Mouse (Mus musculus): ENCODE results near the gene Yy1. TPM values are rescaled to one million over a fixed set of nuclear protein-coding genes. Genes with fewer than 3 reads are reported as not detected.

The Yy1 gene
- polyA plus RNA-seq, 2 experiments, result 7.9 to 11.8 TPM

- Histone ChIP-seq H3K36me3 (replicated peaks; ENCODE audit: control insufficient read depth, insufficient read depth, low read depth) (no peaks in the 10 kb centered on the region), H3K4me3 (ENCODE audit: insufficient read depth in 1 of 2, low read depth in 2 of 2, low read length in 2 of 2) (no peak overlapping the region), H3K9ac (replicated peaks) (no peak overlapping the region), H3K4me1 (replicated peaks; ENCODE audit: control insufficient read depth in 2 of 2, insufficient read depth in 2 of 2, low read length in 1 of 2) (peaks cover 15 to 22% of the 10 kb centered on the region in 2 experiments), H3K27me3 (ENCODE audit: control insufficient read depth, insufficient read depth, low read length) (no peaks in the 10 kb centered on the region), H3K9me3 (ENCODE audit: control insufficient read depth, low read length) (no peaks in the 10 kb centered on the region), H3K4me2 (ENCODE audit: low read depth) (no peak overlapping the region), H3K27ac (no peak overlapping the region)
- DNase-seq (ENCODE audit: low read depth in 3 of 3, low spot score in 3 of 3), result no peak
- no peak for ATAC-seq (ENCODE audit: insufficient read depth)
- no peak for TF ChIP-seq EP300 (IDR thresholded peaks at IDR 0.05; ENCODE audit: low read depth)
- no peak for TF ChIP-seq CTCF (IDR thresholded peaks at IDR 0.05; ENCODE audit: low read depth)
- 83% methylated on average over 13 of the region's 13 CpGs for WGBS (ENCODE audit: insufficient replicate concordance)
Observed at GRCm38 (mm10) chr12:108758682-108759081, 34.1 kb upstream of the Yy1 start.

DNA sequence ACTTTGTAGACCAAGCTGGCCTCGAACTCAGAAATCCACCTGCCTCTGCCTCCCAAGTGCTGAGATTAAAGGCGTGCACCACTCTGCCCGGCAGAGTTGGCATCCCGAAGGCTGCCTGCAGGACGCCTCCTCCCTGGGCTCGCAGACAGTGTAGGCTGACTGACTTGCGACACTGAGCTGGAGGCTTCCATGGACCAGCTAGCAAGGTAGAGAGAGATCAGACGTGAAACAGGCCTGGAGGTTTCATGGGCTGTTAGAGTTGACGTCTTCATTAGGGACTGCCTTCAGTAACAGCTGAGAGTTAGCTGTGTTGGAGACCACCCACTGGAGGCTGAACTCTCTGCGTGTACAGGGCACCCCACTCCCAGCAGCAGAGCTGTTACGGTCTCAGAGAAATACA is 33.5 kb upstream of the Yy1 start:
- no peak overlapping the region for H3K4me3 ChIP-seq (ENCODE audit: insufficient read depth in 1 of 2, low read depth in 2 of 2, low read length in 2 of 2)
- no peaks in the 10 kb centered on the region for H3K27me3 ChIP-seq (ENCODE audit: control insufficient read depth, insufficient read depth, low read length)
- H3K4me1 ChIP-seq (replicated peaks; ENCODE audit: control insufficient read depth in 2 of 2, insufficient read depth in 2 of 2, low read length in 1 of 2), result peaks cover 21 to 28% of the 10 kb centered on the region in 2 experiments
- TF ChIP-seq EP300 (IDR thresholded peaks at IDR 0.05; ENCODE audit: low read depth) (no peak), CTCF (IDR thresholded peaks at IDR 0.05; ENCODE audit: low read depth) (no peak)
- 82% methylated on average over 11 of the region's 11 CpGs for WGBS (ENCODE audit: insufficient replicate concordance)
- H3K9ac ChIP-seq (replicated peaks), result no peak overlapping the region
- DNase-seq (ENCODE audit: low read depth in 3 of 3, low spot score in 3 of 3) (no peak), ATAC-seq (ENCODE audit: insufficient read depth) (no peak)
- no peaks in the 10 kb centered on the region for H3K36me3 ChIP-seq (replicated peaks; ENCODE audit: control insufficient read depth, insufficient read depth, low read depth)
- no peak overlapping the region for H3K27ac ChIP-seq
- H3K9me3 ChIP-seq (ENCODE audit: control insufficient read depth, low read length), result no peaks in the 10 kb centered on the region
- H3K4me2 ChIP-seq (ENCODE audit: low read depth), result no peak overlapping the region

- TF ChIP-seq EP300 (IDR thresholded peaks at IDR 0.05; ENCODE audit: low read depth) (no peak), CTCF (IDR thresholded peaks at IDR 0.05; ENCODE audit: low read depth) (no peak)
Observed at GRCm38 (mm10) chr12:108760016-108760415, 32.8 kb upstream of the Yy1 start.

DNA sequence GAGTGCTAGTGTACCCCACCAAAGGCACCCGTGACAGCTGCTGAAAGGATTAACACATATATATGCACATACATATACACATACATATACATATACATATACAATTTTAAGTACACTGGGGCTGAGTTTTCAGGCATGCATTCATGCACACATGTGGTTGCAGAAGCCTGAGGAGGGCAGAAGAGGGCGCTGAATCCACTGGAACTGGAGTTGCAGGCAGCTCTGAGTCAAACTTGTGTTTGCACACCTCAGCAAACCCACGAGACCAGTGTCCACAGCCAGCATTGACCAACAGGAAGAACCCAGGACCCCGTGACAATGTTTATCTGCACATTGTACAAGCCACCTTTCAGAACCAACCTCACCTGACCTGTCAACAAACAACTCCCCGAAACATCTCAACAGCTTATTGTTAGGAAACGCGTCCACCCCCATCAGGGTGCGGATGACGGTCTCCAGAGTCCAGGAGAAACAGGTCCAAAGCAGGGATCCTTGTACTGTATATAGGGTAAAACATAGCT is 32.2 kb upstream of the Yy1 start:
- H3K27me3 ChIP-seq (ENCODE audit: control insufficient read depth, insufficient read depth, low read length), result no peaks in the 10 kb centered on the region
- ATAC-seq (ENCODE audit: insufficient read depth) (no peak), DNase-seq (ENCODE audit: low read depth in 3 of 3, low spot score in 3 of 3) (no peak)
- no peaks in the 10 kb centered on the region for H3K36me3 ChIP-seq (replicated peaks; ENCODE audit: control insufficient read depth, insufficient read depth, low read depth)
- WGBS (ENCODE audit: insufficient replicate concordance), result 48% methylated on average over 9 of the region's 9 CpGs
- H3K9ac ChIP-seq (replicated peaks), result no peak overlapping the region
- TF ChIP-seq CTCF (IDR thresholded peaks at IDR 0.05; ENCODE audit: low read depth) (peak; percentile 70), EP300 (IDR thresholded peaks at IDR 0.05; ENCODE audit: low read depth) (no peak)
- no peak overlapping the region for H3K4me2 ChIP-seq (ENCODE audit: low read depth)
- H3K9me3 ChIP-seq (ENCODE audit: control insufficient read depth, low read length), result no peaks in the 10 kb centered on the region
- H3K27ac ChIP-seq, result peak overlapping the region; percentile 39
- H3K4me1 ChIP-seq (replicated peaks; ENCODE audit: control insufficient read depth in 2 of 2, insufficient read depth in 2 of 2, low read length in 1 of 2), result peaks cover 28 to 34% of the 10 kb centered on the region in 2 experiments
- no peak overlapping the region for H3K4me3 ChIP-seq (ENCODE audit: insufficient read depth in 1 of 2, low read depth in 2 of 2, low read length in 2 of 2)

More at GRCm38 (mm10) chr12:108760016-108760415, 32.8 kb upstream of the Yy1 start:
- Histone ChIP-seq H3K9me3 (ENCODE audit: control insufficient read depth, low read length) (no peaks in the 10 kb centered on the region), H3K4me1 (replicated peaks; ENCODE audit: control insufficient read depth in 2 of 2, insufficient read depth in 2 of 2, low read length in 1 of 2) (peaks cover 24 to 31% of the 10 kb centered on the region in 2 experiments), H3K27me3 (ENCODE audit: control insufficient read depth, insufficient read depth, low read length) (no peaks in the 10 kb centered on the region), H3K27ac (no peak overlapping the region), H3K9ac (replicated peaks) (no peak overlapping the region), H3K4me3 (ENCODE audit: insufficient read depth in 1 of 2, low read depth in 2 of 2, low read length in 2 of 2) (no peak overlapping the region), H3K36me3 (replicated peaks; ENCODE audit: control insufficient read depth, insufficient read depth, low read depth) (no peaks in the 10 kb centered on the region), H3K4me2 (ENCODE audit: low read depth) (no peak overlapping the region)
- 67% methylated on average over 6 of the region's 6 CpGs for WGBS (ENCODE audit: insufficient replicate concordance)
- DNase-seq (ENCODE audit: low read depth in 3 of 3, low spot score in 3 of 3), result no peak
- no peak for ATAC-seq (ENCODE audit: insufficient read depth)

GRCm38 (mm10) chr12:108761209-108761608 is 31.6 kb upstream of the Yy1 start:
- no peak for ATAC-seq (ENCODE audit: insufficient read depth)
- peaks cover 30 to 40% of the 10 kb centered on the region in 2 experiments for H3K4me1 ChIP-seq (replicated peaks; ENCODE audit: control insufficient read depth in 2 of 2, insufficient read depth in 2 of 2, low read length in 1 of 2)

More at GRCm38 (mm10) chr12:108761209-108761608, 31.6 kb upstream of the Yy1 start:
- Histone ChIP-seq H3K9ac (replicated peaks) (no peak overlapping the region), H3K4me2 (ENCODE audit: low read depth) (no peak overlapping the region), H3K27ac (peak overlapping the region; percentile 39), H3K9me3 (ENCODE audit: control insufficient read depth, low read length) (no peaks in the 10 kb centered on the region), H3K36me3 (replicated peaks; ENCODE audit: control insufficient read depth, insufficient read depth, low read depth) (no peaks in the 10 kb centered on the region), H3K4me3 (ENCODE audit: insufficient read depth in 1 of 2, low read depth in 2 of 2, low read length in 2 of 2) (no peak overlapping the region), H3K27me3 (ENCODE audit: control insufficient read depth, insufficient read depth, low read length) (no peaks in the 10 kb centered on the region)
- DNase-seq (ENCODE audit: low read depth in 3 of 3, low spot score in 3 of 3), result no peak
- TF ChIP-seq EP300 (IDR thresholded peaks at IDR 0.05; ENCODE audit: low read depth) (no peak), CTCF (IDR thresholded peaks at IDR 0.05; ENCODE audit: low read depth) (no peak)
- 16% methylated on average over 4 of the region's 4 CpGs for WGBS (ENCODE audit: insufficient replicate concordance)
